ENCODE assay signal across 10 mouse cellular contexts in genomic region chr14:27367117-27367711, GRCm38 (mm10).
DNase-seq lines count a peak whose midpoint lies in the region; ATAC-seq and TF ChIP-seq lines count a peak whose summit lies in the region.
"Had no signal": no experiment of that assay in that cellular context is flagged by ENCODE, and none has a peak within 500 bp of the region (broad histone marks: within the 10 kb centered on the region; RNA-seq: fewer than 3 reads in every experiment).

No protein-coding gene starts in this region.

- 0 out of 2 replicates have a peak overlapping the region, but pooled peaks have one; percentile 32 for H3K27ac ChIP-seq in heart, embryonic 11.5 days (ENCODE audit: low read depth, low read length)
- H3K27ac ChIP-seq in midbrain, postnatal 0 days (ENCODE audit: low read depth, low read length): no peak overlapping the region
- H3K27ac ChIP-seq in midbrain, embryonic 10.5 days (replicated peaks): no peak overlapping the region
- H3K27ac ChIP-seq in stomach, postnatal 0 days (replicated peaks): peak overlapping the region; percentile 40; the same call in 1 of the 2 replicates
- H3K27ac ChIP-seq: forebrain, embryonic 10.5 days had no signal

- H3K36me3 ChIP-seq in heart, embryonic 11.5 days (ENCODE audit: control insufficient read depth, insufficient read depth, low read length): no peaks in the 10 kb centered on the region
- no peaks in the 10 kb centered on the region for H3K36me3 ChIP-seq in midbrain, postnatal 0 days (ENCODE audit: insufficient read depth, low read length)
- no peaks in the 10 kb centered on the region for H3K36me3 ChIP-seq in midbrain, embryonic 10.5 days
- H3K36me3 ChIP-seq in stomach, postnatal 0 days (ENCODE audit: control insufficient read depth, insufficient read depth, low read length): no peaks in the 10 kb centered on the region
- H3K36me3 ChIP-seq: forebrain, embryonic 10.5 days had no signal

- WGBS in heart, embryonic 11.5 days (ENCODE audit: insufficient replicate concordance): 72% methylated on average over 10 of the region's 10 CpGs
- WGBS in midbrain, postnatal 0 days: 69% methylated on average over 10 of the region's 10 CpGs
- 83% methylated on average over 10 of the region's 10 CpGs for WGBS in midbrain, embryonic 10.5 days
- WGBS in stomach, postnatal 0 days: 65% methylated on average over 10 of the region's 10 CpGs

- TF ChIP-seq CTCF in midbrain, postnatal 0 days (IDR thresholded peaks at IDR 0.05): no peak
- TF ChIP-seq CTCF in stomach, postnatal 0 days (IDR thresholded peaks at IDR 0.05; ENCODE audit: low read depth): no peak

- H3K4me2 ChIP-seq in heart, embryonic 11.5 days: no peak overlapping the region
- no peak overlapping the region for H3K4me2 ChIP-seq in midbrain, postnatal 0 days (ENCODE audit: low read depth, low read length, poor library complexity, severe bottlenecking)
- no peak overlapping the region for H3K4me2 ChIP-seq in stomach, postnatal 0 days (replicated peaks; ENCODE audit: low read depth)

- peaks cover 12% of the 10 kb centered on the region for H3K4me1 ChIP-seq in heart, embryonic 11.5 days (ENCODE audit: control insufficient read depth, insufficient read depth, low read length)
- H3K4me1 ChIP-seq in midbrain, postnatal 0 days (ENCODE audit: insufficient read depth, low read length): no peaks in the 10 kb centered on the region
- H3K4me1 ChIP-seq in midbrain, embryonic 10.5 days: peaks cover 5% of the 10 kb centered on the region
- H3K4me1 ChIP-seq in stomach, postnatal 0 days (replicated peaks; ENCODE audit: control insufficient read depth, insufficient read depth): no peaks in the 10 kb centered on the region

- H3K4me3 ChIP-seq in heart, embryonic 11.5 days (ENCODE audit: low read depth, low read length): no peak overlapping the region
- no peak overlapping the region for H3K4me3 ChIP-seq in midbrain, postnatal 0 days (ENCODE audit: low read depth, low read length)
- H3K4me3 ChIP-seq in midbrain, embryonic 10.5 days: no peak overlapping the region
- no peak overlapping the region for H3K4me3 ChIP-seq in stomach, postnatal 0 days (ENCODE audit: low read depth, low read length)
- H3K4me3 ChIP-seq: forebrain, embryonic 10.5 days had no signal

- H3K27me3 ChIP-seq in heart, embryonic 11.5 days (ENCODE audit: control insufficient read depth, insufficient read depth, low read length): no peaks in the 10 kb centered on the region
- H3K27me3 ChIP-seq in midbrain, postnatal 0 days (ENCODE audit: insufficient read depth, low read length): no peaks in the 10 kb centered on the region
- H3K27me3 ChIP-seq in midbrain, embryonic 10.5 days (ENCODE audit: low read depth, poor library complexity, severe bottlenecking): no peaks in the 10 kb centered on the region
- no peaks in the 10 kb centered on the region for H3K27me3 ChIP-seq in stomach, postnatal 0 days (ENCODE audit: control insufficient read depth, insufficient read depth, low read length)

- no peak for TF ChIP-seq EP300 in stomach, postnatal 0 days (optimal IDR thresholded peaks at IDR 0.05)

- intact Hi-C loops in heart, postnatal 14 days (cut with DNase I): no loop called here

- no peak overlapping the region for H3K9ac ChIP-seq in heart, embryonic 11.5 days (ENCODE audit: low read depth, low read length)
- no peak overlapping the region for H3K9ac ChIP-seq in midbrain, postnatal 0 days (replicated peaks; ENCODE audit: low read length, poor library complexity, severe bottlenecking)
- H3K9ac ChIP-seq in stomach, postnatal 0 days (ENCODE audit: low read length): no peak overlapping the region
- H3K9ac ChIP-seq: liver, postnatal 0 days had no signal

- no peaks in the 10 kb centered on the region for H3K9me3 ChIP-seq in heart, embryonic 11.5 days (replicated peaks; ENCODE audit: control insufficient read depth, low read length)
- H3K9me3 ChIP-seq in midbrain, postnatal 0 days (ENCODE audit: low read length): no peaks in the 10 kb centered on the region
- no peaks in the 10 kb centered on the region for H3K9me3 ChIP-seq in midbrain, embryonic 10.5 days (replicated peaks)
- H3K9me3 ChIP-seq in stomach, postnatal 0 days (ENCODE audit: control insufficient read depth, low read length): no peaks in the 10 kb centered on the region
- H3K9me3 ChIP-seq: forebrain, embryonic 10.5 days had no signal

- ATAC-seq in heart, embryonic 11.5 days (replicated peaks; ENCODE audit: insufficient number of reproducible peaks, low FRiP score, low TSS enrichment): no peak
- no peak for ATAC-seq in midbrain, postnatal 0 days (ENCODE audit: low FRiP score)
- ATAC-seq in inflammation-experienced regulatory T-cells, adult 6 months: peak; percentile 57
- no peak for ATAC-seq in stomach, postnatal 0 days (ENCODE audit: low FRiP score, low TSS enrichment)
- ATAC-seq: liver, postnatal 0 days had no signal

- no peak for DNase-seq in heart, postnatal 14 days
- peak; percentile 48 for DNase-seq in midbrain, postnatal 0 days (ENCODE audit: low spot score)
- DNase-seq in midbrain, embryonic 10.5 days (ENCODE audit: low spot score): no peak
- no peak for DNase-seq in stomach, postnatal 0 days (ENCODE audit: low spot score)
- DNase-seq in testis, postnatal 10 days (ENCODE audit: low spot score): no peak
- DNase-seq in thymus, postnatal 4 days: no peak
- DNase-seq: liver, postnatal 0 days had no signal

Comparison
In these comparisons a context has a peak if more than half of its experiments do, and no peak if none do; other contexts are left out.
1. H3K27ac ChIP-seq: peak in heart, embryonic 11.5 days (single experiment) and stomach, postnatal 0 days (single experiment); none in midbrain, postnatal 0 days (single experiment) and midbrain, embryonic 10.5 days (single experiment).